Mouse (Mus musculus) midbrain, embryonic 14.5 days (tissue): ENCODE measurements around the gene Arhgef28. TPM values are rescaled to one million over a fixed set of nuclear protein-coding genes. Genes with fewer than 3 reads are reported as not detected.

ENCODE experiments used
- ATAC-seq: fragments of 200-750 bp; cut with Nextera tagmentation; 2 replicates; pipeline ENCODE4 v1.8.0; 2017; ENCODE audit warnings: moderate number of reproducible peaks, moderate library complexity; ENCODE audit not compliant: low FRiP score, low TSS enrichment
- DNase-seq: peaks from one replicate; pipeline ENCODE4 v3.0.0-alpha.2; 2015
- H3K27ac ChIP-seq: fragments of 300-500 bp; sonication (generic); replicated peaks from 2 replicates; pipeline ENCODE4 v1.5.1; 2014; ENCODE audit warnings: mild to moderate bottlenecking, low read depth, low read length, moderate library complexity
- H3K27me3 ChIP-seq: fragments of 300-500 bp; sonication (generic); 2 replicates; pipeline ENCODE4 v1.6.1; 2014; ENCODE audit warnings: low read length, control low read depth, mixed read lengths; ENCODE audit not compliant: control insufficient read depth, insufficient read depth
- H3K36me3 ChIP-seq: fragments of 300-500 bp; sonication (generic); 2 replicates; pipeline ENCODE4 v1.6.1; 2014; ENCODE audit warnings: low read length, control low read depth; ENCODE audit not compliant: control insufficient read depth, insufficient read depth
- H3K4me1 ChIP-seq: fragments of 300-500 bp; sonication (generic); 2 replicates; pipeline ENCODE4 v1.6.1; 2014; ENCODE audit warnings: mild to moderate bottlenecking, antibody characterized with exemption, low read length, control low read depth; ENCODE audit not compliant: control insufficient read depth, insufficient read depth
- H3K4me2 ChIP-seq: fragments of 300-500 bp; sonication (generic); 2 replicates; pipeline ENCODE4 v1.6.1; 2014; ENCODE audit warnings: mild to moderate bottlenecking, low read length, moderate library complexity
- H3K4me3 ChIP-seq: fragments of 300-500 bp; sonication (generic); replicated peaks from 2 replicates; pipeline ENCODE4 v1.5.1; 2014; ENCODE audit warnings: low read depth, low read length
- H3K9ac ChIP-seq: fragments of 300-500 bp; sonication (generic); replicated peaks from 2 replicates; pipeline ENCODE4 v1.6.1; 2014; ENCODE audit warnings: mild to moderate bottlenecking, low read length, moderate library complexity
- H3K9me3 ChIP-seq: fragments of 300-500 bp; sonication (generic); 2 replicates; pipeline ENCODE4 v1.6.1; 2016; ENCODE audit warnings: low read length, control low read depth, mixed read lengths; ENCODE audit not compliant: control insufficient read depth
- WGBS: fragments of 180-500 bp; shearing (Covaris S2); extraction: QIAGEN DNeasy Blood & Tissue Kit; methylation state at CpG from one replicate; pipeline ENCODE4 v1.1.7; 2014; 5-methylcytosine and 5-hydroxymethylcytosine counted together
- polyA plus RNA-seq: library from polyadenylated mRNA; unstranded; fragments of >200 nt; fragmentation: Nextera tagmentation; extraction: Ambion mirVana; gene quantifications from 2 replicates; pipeline ENCODE4 v1.2.1, GENCODE M21; 2014

Gene Arhgef28
- 21.1 and 22.0 TPM in 2 replicates for polyA plus RNA-seq

- H3K27ac ChIP-seq = peak within 1 kb of the TSS; percentile 49; the same call in 1 of the 2 replicates
- H3K4me1 ChIP-seq = 0 out of 2 replicates have a peak, but pooled peaks cover 9% of the 10 kb centered on the region
- H3K9me3 ChIP-seq = no peaks in the 10 kb centered on the region
- peak within 1 kb of the TSS; percentile 76 for H3K9ac ChIP-seq
- H3K27me3 ChIP-seq = no peaks in the 10 kb centered on the region
- H3K4me3 ChIP-seq = peak within 1 kb of the TSS; percentile 63
- no peaks in the 10 kb centered on the region for H3K36me3 ChIP-seq
- peak within 1 kb of the TSS; percentile 98 for H3K4me2 ChIP-seq
- peak; percentile 83 for ATAC-seq
- peak; percentile 81 for DNase-seq
- under 1% methylated on average over 65 of the region's 76 CpGs for WGBS
These were observed at the start of gene Arhgef28 for GRCm38 (mm10) chr13:98205771-98206545. Gene Arhgef28 (minus strand): TSS chr13:98206439.

GRCm38 (mm10) chr13:98254921-98255320 is 48.7 kb upstream of the Arhgef28 start:
- Histone ChIP-seq H3K9me3 (no peaks in the 10 kb centered on the region), H3K9ac (no peak overlapping the region), H3K36me3 (peaks cover 84% of the 10 kb centered on the region), H3K4me3 (no peak overlapping the region), H3K4me1 (no peaks in the 10 kb centered on the region), H3K27ac (no peak overlapping the region), H3K27me3 (no peaks in the 10 kb centered on the region), H3K4me2 (no peak overlapping the region)
- DNase-seq (no peak), ATAC-seq (no peak)
- WGBS = 77% methylated on average over 9 of the region's 9 CpGs

- Histone ChIP-seq H3K27ac (no peak overlapping the region), H3K9ac (no peak overlapping the region), H3K4me2 (no peak overlapping the region), H3K9me3 (no peaks in the 10 kb centered on the region), H3K36me3 (peaks cover 71% of the 10 kb centered on the region), H3K4me1 (0 out of 2 replicates have a peak, but pooled peaks cover under 1% of the 10 kb centered on the region), H3K27me3 (no peaks in the 10 kb centered on the region), H3K4me3 (no peak overlapping the region)
- ATAC-seq = no peak
- WGBS = 93% methylated on average over 10 of the region's 10 CpGs
- DNase-seq = no peak
These were observed 43.4 kb upstream of the Arhgef28 start for GRCm38 (mm10) chr13:98249594-98249993.

GRCm38 (mm10) chr13:98245386-98245785 is 39.1 kb upstream of the Arhgef28 start:
- DNase-seq = no peak
- 0 out of 2 replicates have a peak, but pooled peaks cover 4% of the 10 kb centered on the region for H3K4me1 ChIP-seq
- no peaks in the 10 kb centered on the region for H3K9me3 ChIP-seq
- H3K27me3 ChIP-seq = no peaks in the 10 kb centered on the region
- peaks cover 32% of the 10 kb centered on the region for H3K36me3 ChIP-seq
- H3K27ac ChIP-seq = no peak overlapping the region
- H3K9ac ChIP-seq = no peak overlapping the region
- no peak overlapping the region for H3K4me3 ChIP-seq
- no peak overlapping the region for H3K4me2 ChIP-seq
- WGBS = 69% methylated on average over 7 of the region's 7 CpGs
- ATAC-seq = no peak

- Histone ChIP-seq H3K4me3 (no peak overlapping the region), H3K9ac (no peak overlapping the region), H3K36me3 (peaks cover 26% of the 10 kb centered on the region), H3K4me1 (0 out of 2 replicates have a peak, but pooled peaks cover 4% of the 10 kb centered on the region), H3K27ac (no peak overlapping the region), H3K4me2 (no peak overlapping the region), H3K9me3 (no peaks in the 10 kb centered on the region), H3K27me3 (no peaks in the 10 kb centered on the region)
- WGBS = 64% methylated on average over 5 of the region's 5 CpGs
- ATAC-seq (no peak), DNase-seq (peak; percentile 43)
These were observed 38.5 kb upstream of the Arhgef28 start for GRCm38 (mm10) chr13:98244571-98245350.

GRCm38 (mm10) chr13:98241531-98242282 is 35.5 kb upstream of the Arhgef28 start:
- Histone ChIP-seq H3K4me3 (no peak overlapping the region), H3K27me3 (no peaks in the 10 kb centered on the region), H3K27ac (no peak overlapping the region), H3K4me2 (no peak overlapping the region), H3K4me1 (0 out of 2 replicates have a peak, but pooled peaks cover 4% of the 10 kb centered on the region), H3K36me3 (no peaks in the 10 kb centered on the region), H3K9ac (no peak overlapping the region), H3K9me3 (no peaks in the 10 kb centered on the region)
- DNase-seq = no peak
- ATAC-seq = no peak
- 78% methylated on average over 9 of the region's 9 CpGs for WGBS

- H3K9ac ChIP-seq = no peak overlapping the region
- H3K4me1 ChIP-seq = 0 out of 2 replicates have a peak, but pooled peaks cover 4% of the 10 kb centered on the region
- no peaks in the 10 kb centered on the region for H3K27me3 ChIP-seq
- no peak overlapping the region for H3K4me3 ChIP-seq
- 22% methylated on average over 12 of the region's 12 CpGs for WGBS
- H3K27ac ChIP-seq = no peak overlapping the region
- H3K36me3 ChIP-seq = no peaks in the 10 kb centered on the region
- no peak for ATAC-seq
- DNase-seq = peak; percentile 92
- H3K9me3 ChIP-seq = no peaks in the 10 kb centered on the region
- no peak overlapping the region for H3K4me2 ChIP-seq
These were observed 33.9 kb upstream of the Arhgef28 start for GRCm38 (mm10) chr13:98239978-98240641.

GRCm38 (mm10) chr13:98235451-98235850 is 29.2 kb upstream of the Arhgef28 start:
- ATAC-seq = no peak
- H3K9ac ChIP-seq = no peak overlapping the region
- no peak overlapping the region for H3K4me3 ChIP-seq
- H3K36me3 ChIP-seq = no peaks in the 10 kb centered on the region
- no peak overlapping the region for H3K4me2 ChIP-seq
- no peak for DNase-seq
- H3K4me1 ChIP-seq = no peaks in the 10 kb centered on the region
- H3K9me3 ChIP-seq = no peaks in the 10 kb centered on the region
- H3K27ac ChIP-seq = no peak overlapping the region
- no peaks in the 10 kb centered on the region for H3K27me3 ChIP-seq
- WGBS = 86% methylated on average over 6 of the region's 6 CpGs
